Mouse (Mus musculus) small intestine, adult 2 months (tissue): ENCODE data around the gene Ppan.

Experiments
- CTCF ChIP-seq: fragments of 200-500 bp; IDR thresholded peaks from 2 replicates; pipeline ENCODE4 v1.5.1; 2012; ENCODE audit warnings: low read depth, mild to moderate bottlenecking, control low read depth, inconsistent platforms, low read length, moderate library complexity, mixed read lengths; ENCODE audit not compliant: insufficient replicate concordance, insufficient read length; ENCODE audit errors: extremely low read depth
- POLR2A ChIP-seq: fragments of 200-500 bp; IDR thresholded peaks from 2 replicates; pipeline ENCODE4 v1.6.1; 2012; ENCODE audit warnings: low read depth, mild to moderate bottlenecking, control low read depth, inconsistent platforms, low read length, moderate library complexity

DNA sequence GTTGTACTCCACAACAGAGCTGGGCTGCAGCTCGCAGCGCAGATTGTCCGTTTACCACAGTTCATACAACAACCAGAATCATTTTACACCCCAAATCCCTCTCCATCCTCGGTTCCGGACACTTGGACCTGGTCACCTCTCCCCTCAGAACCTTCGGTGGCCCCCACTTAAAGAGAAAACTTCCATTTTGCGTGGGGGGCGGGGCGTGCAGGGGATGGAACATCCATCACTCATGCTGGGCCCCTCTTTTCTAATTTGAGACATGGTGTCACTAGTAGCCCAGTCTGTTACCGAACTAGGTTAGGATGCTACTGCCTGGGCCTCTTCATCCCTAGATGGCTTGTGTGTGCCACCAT is 9.3 kb upstream of the Ppan start:
- TF ChIP-seq POLR2A: no peak
- no peak for TF ChIP-seq CTCF
